Mouse (Mus musculus): ENCODE data around the gene Nrp2.

DNA sequence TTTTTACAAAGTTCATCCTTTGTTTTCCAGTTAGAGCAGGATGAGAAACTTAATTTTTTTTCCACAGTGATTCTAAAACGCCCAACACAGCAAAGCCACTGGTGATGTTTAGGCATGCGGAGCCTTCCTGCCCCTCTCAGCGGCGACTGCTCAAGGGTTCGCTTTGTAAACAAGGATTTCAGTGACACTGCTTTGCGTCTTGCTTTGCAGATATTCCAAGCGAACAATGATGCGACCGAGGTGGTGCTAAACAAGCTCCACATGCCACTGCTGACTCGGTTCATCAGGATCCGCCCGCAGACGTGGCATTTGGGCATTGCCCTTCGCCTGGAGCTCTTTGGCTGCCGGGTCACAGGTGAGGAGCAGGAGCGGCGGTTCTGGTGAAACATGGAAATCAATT, 57.5 kb downstream of the Nrp2 start:
- no peak for TF ChIP-seq CTCF (IDR thresholded peaks at IDR 0.05; ENCODE audit: borderline replicate concordance, insufficient read depth, low read depth, low read length)
- TF ChIP-seq POLR2A (IDR thresholded peaks at IDR 0.05; ENCODE audit: borderline replicate concordance, insufficient read depth, low read length), result no peak

All from cerebellum, adult 2 months (tissue).